Mouse (Mus musculus): Measurements from ENCODE around the gene Sprtn. TPM values are rescaled to one million over a fixed set of nuclear protein-coding genes. Genes with fewer than 3 reads are reported as not detected.

The Sprtn gene
- total RNA-seq, 4 experiments from 2014 or later: 11.0 to 13.7 (median 12.3) TPM

GRCm38 (mm10) chr8:124903198-124903597, 5.5 kb downstream of the Sprtn start:
- no peak for DNase-seq (ENCODE audit: low spot score)

GRCm38 (mm10) chr8:124905482-124905881, 7.8 kb downstream of the Sprtn start:
- DNase-seq (ENCODE audit: low spot score): no peak

GRCm38 (mm10) chr8:124909936-124910335, 12.2 kb downstream of the Sprtn start:
- peak; percentile 63 for DNase-seq (ENCODE audit: low spot score)

GRCm38 (mm10) chr8:124910349-124910748, 12.7 kb downstream of the Sprtn start:
- DNase-seq (ENCODE audit: low spot score): peak; percentile 31

- DNase-seq (ENCODE audit: low spot score): no peak
These were observed 14.5 kb downstream of the Sprtn start for GRCm38 (mm10) chr8:124911938-124912872.

- DNase-seq (ENCODE audit: low spot score): no peak
These were observed 16.4 kb downstream of the Sprtn start for GRCm38 (mm10) chr8:124914061-124914460.

GRCm38 (mm10) chr8:124917741-124918484, 20.2 kb downstream of the Sprtn start:
- DNase-seq (ENCODE audit: low spot score): no peak

GRCm38 (mm10) chr8:124921369-124922279, 23.9 kb downstream of the Sprtn start:
- peak; percentile 47 for DNase-seq (ENCODE audit: low spot score)

- no peak for DNase-seq (ENCODE audit: low spot score)
These were observed 24.9 kb downstream of the Sprtn start for GRCm38 (mm10) chr8:124922490-124923089.

- DNase-seq (ENCODE audit: low spot score): peak; percentile 67
These were observed 26.4 kb downstream of the Sprtn start for GRCm38 (mm10) chr8:124923971-124924652.

- DNase-seq (ENCODE audit: low spot score): no peak
These were observed 28.0 kb downstream of the Sprtn start for GRCm38 (mm10) chr8:124925544-124926266.

GRCm38 (mm10) chr8:124926351-124926771, 28.7 kb downstream of the Sprtn start:
- DNase-seq (ENCODE audit: low spot score): no peak

GRCm38 (mm10) chr8:124929006-124929405, 31.3 kb downstream of the Sprtn start:
- DNase-seq (ENCODE audit: low spot score): no peak

GRCm38 (mm10) chr8:124930086-124930485, 32.4 kb downstream of the Sprtn start:
- no peak for DNase-seq (ENCODE audit: low spot score)

GRCm38 (mm10) chr8:124930649-124931048, 33.0 kb downstream of the Sprtn start:
- no peak for DNase-seq (ENCODE audit: low spot score)

GRCm38 (mm10) chr8:124932435-124932834, 34.7 kb downstream of the Sprtn start:
- DNase-seq (ENCODE audit: low spot score): no peak

- no peak for DNase-seq (ENCODE audit: low spot score)
These were observed 37.4 kb downstream of the Sprtn start for GRCm38 (mm10) chr8:124935116-124935515.

- DNase-seq (ENCODE audit: low spot score): no peak
These were observed 39.0 kb downstream of the Sprtn start for GRCm38 (mm10) chr8:124936699-124937098.

- no peak for DNase-seq (ENCODE audit: low spot score)
These were observed 39.6 kb downstream of the Sprtn start for GRCm38 (mm10) chr8:124937293-124937692.

GRCm38 (mm10) chr8:124943801-124944200, 46.1 kb downstream of the Sprtn start:
- no peak for DNase-seq (ENCODE audit: low spot score)

All from heart, adult 8-10 months (tissue).